Mouse (Mus musculus) thymus, postnatal 14 days (tissue): ENCODE data around the gene Bad.

Source experiments
- DNase-seq: peaks from one replicate; pipeline ENCODE4 v3.0.0; 2021

The Bad gene

DNA sequence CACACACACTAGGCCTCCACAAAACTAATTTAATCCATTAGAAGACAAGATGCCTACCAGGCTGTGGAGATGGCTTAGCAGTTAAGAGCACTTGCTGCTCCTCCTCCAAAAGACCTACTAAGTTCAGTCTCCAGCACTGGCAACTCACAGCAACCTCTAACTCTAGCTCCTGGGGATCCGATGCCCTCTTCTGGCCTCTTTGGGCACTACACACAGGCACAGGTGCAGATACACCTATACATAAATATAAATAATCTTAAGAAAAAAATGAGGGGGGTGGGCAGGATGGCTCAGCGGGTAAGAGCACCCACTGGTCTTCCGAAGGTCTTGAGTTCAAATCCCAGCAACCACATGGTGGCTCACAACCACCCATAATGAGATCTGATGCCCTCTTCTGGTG, 5.4 kb upstream of the Bad start:
- peak; percentile 66 for DNase-seq

DNA sequence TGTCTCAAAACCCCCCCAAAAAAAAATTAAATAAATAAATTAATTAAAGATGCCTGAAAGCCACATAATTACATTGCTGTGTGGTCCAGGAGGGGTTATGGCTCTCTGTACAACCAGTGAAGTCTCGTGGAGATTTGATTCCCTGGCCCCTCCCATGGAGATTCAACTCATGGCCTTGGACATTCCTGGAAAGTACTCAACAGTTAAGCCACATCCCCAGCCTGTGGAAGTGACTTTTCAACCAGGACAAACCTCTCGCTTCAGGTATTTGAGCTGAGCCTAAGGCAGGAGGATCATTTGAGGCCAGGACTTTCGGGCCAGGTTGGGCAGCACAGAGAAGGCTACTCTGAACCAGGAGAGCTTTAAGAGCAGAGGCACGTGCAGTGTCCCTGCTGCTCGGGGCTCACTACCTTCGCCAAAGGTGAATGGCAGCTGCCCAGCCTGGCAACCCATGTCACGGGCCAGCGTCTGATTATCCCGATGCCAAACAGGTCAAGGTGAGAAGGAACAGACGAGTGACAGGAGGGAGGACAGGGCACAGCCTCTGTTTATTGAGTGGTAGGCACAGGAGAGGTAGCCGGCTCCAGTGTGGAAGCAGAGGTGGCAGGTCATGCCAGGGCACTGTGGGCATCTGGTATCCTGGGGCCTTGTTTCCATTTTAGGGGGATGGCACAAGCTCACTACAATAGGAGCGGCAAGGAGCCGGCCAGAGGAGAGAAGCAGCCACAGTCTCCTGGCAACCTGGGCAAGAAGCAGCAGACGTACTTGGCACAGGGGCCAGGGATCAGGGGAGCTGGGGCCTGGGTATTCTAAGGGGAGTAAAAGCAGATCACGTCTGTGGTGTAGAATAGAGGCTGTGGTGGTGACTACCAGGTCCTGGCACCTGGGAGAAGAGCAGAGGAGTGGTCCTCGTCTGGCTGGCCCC, 3.9 kb upstream of the Bad start:
- no peak for DNase-seq

DNA sequence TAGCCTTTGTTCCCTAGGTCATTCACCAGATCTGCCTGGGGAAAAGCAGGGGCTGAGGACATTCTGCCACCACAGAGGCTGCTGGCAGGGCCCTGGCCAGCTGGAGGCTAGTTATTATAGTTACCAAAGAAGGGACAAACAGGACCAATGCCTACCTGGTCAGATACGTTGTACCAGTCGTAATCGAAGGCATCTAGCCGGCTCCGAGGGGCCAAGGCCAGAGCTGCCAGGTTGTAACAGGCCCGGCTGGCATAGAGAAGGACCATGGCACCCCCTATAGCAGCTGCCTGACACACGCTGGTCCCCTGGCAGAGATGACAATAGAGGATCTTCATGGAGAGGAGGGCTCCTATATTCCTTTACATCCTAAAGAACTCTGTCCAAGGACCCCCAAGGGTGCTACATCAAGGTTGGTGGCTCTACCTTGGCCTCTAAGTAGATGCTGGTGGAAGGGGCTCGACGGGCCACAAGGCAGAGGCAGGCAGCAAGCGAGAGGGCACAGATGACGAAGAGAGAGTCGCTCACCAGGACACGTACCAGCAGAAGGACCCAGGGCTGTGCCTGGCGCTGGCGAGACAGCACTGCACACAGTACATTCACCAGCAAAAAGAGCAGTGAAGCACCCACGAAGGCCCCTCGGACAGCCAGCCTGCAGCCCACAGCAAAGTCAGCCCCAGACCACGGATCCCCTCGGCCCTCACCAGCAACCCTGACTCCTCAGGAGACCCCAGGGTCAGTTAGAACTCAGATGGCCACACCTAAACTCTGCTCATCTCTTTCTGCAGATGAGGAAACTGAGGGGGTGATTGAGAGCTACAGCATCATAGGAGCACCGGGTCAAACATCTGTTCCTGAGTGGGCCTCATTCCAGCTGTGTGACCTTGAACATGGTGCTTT, 2.3 kb upstream of the Bad start:
- DNase-seq = no peak

DNA sequence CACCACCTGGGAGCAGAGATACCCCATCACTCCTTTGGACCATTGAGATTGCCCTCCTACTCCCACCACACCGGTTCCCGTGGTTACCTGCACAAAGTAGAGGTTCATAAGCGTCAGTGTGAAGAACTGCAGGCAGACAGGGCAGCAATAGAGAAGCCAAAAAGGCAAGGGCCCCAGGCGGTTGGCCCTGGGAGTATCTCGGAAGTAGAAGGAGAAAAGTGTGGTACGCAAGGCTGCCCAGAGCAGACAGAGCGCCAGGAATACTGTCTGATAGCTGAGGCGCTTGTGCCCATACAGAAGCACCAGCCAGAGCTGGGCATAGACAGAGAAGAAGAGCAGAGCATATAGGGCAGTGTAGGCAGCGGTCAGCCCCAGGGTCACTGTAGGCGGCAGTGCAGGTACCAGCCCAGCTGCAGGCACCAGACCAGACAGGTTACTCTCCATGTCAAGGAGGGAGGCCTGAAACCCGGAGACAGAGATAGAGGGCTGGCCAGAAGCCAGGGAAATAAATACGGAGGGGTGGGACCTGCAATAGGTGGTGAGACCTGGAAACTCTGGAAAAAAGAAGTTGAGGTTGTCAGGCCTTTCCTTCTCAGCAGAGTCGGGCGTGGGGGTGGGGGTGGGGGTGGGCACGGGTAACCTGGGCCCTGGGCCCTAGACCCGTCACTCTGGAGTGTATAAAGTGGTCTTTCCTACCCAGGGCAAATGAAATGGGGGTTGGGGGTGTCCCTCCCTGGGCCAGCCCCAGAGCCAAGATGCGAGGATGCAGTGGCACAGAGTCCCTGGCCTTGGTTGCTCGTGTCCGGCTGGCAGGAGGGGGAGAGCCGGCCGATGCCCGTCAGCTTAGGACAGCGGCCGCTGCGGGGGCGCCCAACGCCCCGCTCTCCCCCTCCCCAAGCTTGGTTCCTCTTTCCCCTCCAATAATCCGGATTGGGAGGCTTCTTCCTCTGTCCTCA, 987 bp upstream of the Bad start:
- no peak for DNase-seq

DNA sequence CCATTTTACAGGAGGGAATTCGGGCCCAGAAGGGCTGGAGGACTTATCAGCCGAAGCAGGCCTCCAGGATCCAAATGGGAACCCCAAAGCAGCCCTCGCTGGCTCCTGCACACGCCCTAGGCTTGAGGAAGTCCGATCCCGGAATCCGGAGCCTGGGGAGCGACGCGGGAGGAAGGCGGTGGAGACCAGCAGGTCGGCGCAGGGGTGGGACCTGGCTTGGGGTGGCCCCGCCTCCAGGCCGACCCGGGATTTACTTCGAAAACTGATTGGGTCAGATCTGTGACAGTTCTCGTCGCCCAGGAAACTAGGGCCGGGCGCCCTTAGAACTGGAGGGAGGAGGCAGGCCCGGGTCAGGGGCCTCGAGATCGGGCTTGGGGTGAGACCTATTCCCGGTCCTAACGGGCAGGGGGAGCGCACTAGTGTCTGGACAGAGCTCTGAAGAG, 609 bp downstream of the Bad start, which contains the start of gene Gpr137:
Gene Gpr137, minus strand, starts transcription at position 232 of the 443 bp plus-strand sequence.
- peak; percentile 96 for DNase-seq

DNA sequence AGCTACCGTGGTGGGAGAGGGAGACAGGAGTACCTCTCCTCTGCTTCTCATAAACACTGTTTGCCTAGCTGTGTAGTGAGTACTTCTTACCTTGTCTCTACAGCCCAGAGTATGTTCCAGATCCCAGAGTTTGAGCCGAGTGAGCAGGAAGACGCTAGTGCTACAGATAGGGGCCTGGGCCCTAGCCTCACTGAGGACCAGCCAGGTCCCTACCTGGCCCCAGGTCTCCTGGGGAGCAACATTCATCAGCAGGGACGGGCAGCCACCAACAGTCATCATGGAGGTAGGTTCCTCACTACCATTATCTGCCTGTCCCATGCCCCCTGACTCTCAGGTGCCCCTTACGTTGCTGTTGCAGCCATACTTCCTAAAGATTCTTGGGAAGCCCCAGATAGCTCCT, 1.1 kb downstream of the Bad start:
- peak; percentile 22 for DNase-seq

DNA sequence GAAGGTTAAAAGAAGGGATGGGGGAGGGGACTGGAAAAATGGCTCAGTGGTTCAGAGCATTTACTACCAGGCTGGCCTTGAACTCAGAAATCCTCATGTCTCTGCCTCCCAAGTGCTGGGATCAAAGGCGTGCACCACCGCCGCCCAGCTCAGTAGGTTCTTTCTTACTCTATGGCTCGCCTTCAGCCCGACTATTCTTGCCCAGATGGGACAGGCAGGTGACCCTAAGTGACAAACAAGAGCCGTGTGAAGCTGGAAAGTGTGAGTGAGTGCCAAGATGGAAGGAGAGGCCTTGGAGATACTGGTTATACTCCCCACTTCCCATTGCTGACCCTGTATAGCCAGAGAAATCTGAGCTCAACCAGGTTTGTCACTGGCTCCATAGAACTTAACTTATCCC, 2.0 kb downstream of the Bad start:
- DNase-seq = no peak

DNA sequence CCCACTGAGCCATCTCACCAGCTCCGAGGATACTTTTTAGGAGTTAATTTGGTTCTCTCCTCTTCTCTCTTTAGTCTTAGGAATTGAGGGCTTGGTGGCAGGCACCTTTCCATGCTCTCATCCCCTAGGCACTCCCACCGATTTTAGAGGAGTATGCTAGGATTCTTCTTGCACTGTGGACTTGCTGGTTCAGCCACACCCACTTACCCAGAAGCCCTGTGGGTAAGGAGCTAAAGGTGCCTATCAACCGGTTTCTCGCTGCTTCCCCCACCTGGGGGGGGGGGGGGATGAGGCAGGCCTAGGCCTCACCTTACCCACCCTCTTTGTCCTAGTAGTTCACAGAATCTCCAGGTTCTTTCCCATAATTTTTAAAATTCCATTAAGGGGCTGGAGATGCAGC, 6.1 kb downstream of the Bad start:
- no peak for DNase-seq

DNA sequence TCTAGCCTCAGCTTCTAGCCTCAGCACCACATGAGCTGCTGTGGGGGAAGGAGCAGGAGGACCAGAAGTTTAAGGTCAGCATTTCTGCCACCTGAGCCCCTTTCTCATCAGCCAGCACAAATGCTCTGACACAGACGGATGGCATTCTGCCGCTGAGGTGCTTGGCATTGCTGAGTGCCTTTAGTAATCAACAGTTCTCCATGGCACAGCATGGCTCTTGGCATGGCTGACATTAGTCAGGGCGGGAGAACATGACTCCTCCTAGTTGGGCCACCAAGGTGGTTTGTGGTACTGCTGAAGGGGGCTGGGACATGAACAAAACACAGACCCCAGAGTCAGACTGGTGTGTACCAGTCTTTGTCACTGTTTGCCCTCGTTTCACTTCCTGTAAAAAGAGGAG, 6.5 kb downstream of the Bad start:
- no peak for DNase-seq

DNA sequence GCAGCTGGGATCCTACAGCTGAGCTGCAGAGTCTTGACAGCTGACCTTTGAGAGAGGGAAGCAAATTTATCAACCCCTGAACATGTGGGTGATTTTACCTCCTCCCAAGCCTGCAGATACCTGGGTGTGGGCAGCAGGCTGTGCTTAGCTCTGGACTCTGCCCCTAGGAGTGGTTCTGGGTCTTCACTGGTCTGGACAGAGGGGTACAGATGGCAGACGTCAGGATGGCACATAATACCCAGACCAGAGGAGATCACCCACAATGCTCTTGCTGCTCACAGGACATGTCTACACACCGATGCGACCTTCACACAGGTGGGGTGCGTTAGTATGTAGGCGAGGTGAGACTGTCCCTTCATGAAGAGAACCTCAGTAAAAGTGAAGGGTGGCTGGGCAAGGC, 7.9 kb downstream of the Bad start:
- DNase-seq = no peak

DNA sequence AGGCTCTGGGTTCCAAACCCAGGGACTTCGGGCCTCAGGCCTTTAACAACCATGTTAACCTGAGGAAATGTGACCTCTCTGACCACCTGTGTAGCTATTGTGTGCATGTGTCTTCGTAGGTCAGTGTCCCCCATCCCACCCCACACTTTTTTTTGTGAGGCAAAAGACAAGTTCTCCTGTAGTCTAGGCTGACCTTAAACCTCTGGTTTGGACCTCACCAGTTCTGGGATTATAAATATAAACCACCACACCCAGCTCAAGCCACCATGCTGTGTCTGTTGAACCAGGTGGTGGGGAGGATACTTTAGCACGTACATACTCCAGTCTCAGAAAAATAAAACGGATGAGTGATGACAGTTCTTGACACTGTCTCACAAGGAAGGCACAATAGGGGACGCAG, 8.3 kb downstream of the Bad start:
- no peak for DNase-seq

DNA sequence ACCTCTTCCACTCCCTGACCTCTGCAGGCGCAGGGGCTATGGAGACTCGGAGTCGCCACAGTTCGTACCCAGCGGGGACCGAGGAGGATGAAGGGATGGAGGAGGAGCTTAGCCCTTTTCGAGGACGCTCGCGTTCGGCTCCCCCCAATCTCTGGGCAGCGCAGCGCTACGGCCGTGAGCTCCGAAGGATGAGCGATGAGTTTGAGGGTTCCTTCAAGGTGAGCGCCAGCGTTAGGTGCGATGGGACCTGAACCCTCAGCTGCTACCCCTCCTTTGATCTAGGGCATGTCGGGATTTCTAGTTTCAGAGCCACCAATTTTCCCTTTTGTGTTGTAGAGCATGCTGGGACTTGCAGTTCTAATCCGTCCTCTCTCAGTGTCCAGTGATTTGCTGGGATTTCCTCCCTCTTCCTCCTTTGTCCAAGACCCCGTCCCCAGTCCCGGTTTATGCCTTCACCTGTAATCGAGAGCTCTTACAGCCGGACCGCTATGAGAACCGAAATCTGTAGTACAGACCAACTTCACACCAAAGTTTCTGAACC, 9.0 kb downstream of the Bad start:
- DNase-seq = peak; percentile 55

DNA sequence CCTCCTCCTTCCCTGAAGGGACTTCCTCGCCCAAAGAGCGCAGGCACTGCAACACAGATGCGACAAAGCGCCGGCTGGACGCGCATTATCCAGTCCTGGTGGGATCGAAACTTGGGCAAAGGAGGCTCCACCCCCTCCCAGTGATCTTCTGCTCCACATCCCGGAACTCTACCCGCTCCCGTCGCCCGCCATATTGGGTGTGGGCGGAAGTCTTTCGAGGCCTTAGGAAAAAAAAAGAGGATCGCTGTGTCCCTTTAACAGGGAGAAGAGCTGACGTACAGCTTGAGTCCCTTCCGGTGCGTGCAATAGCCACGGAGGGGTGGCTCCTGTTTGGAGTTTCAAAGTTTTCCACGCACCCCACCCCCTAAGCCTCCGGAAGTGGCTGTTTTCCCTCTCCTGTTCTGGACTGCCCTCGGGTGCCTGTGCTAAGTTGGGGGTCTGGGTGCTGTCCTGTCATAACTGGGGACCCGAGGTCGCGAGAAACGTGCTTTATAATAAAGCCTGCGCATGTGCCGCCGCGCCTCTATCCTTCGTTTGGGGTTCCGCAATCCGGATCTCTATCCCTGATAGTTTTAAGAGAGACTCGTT, 9.8 kb downstream of the Bad start:
- peak; percentile 85 for DNase-seq

DNA sequence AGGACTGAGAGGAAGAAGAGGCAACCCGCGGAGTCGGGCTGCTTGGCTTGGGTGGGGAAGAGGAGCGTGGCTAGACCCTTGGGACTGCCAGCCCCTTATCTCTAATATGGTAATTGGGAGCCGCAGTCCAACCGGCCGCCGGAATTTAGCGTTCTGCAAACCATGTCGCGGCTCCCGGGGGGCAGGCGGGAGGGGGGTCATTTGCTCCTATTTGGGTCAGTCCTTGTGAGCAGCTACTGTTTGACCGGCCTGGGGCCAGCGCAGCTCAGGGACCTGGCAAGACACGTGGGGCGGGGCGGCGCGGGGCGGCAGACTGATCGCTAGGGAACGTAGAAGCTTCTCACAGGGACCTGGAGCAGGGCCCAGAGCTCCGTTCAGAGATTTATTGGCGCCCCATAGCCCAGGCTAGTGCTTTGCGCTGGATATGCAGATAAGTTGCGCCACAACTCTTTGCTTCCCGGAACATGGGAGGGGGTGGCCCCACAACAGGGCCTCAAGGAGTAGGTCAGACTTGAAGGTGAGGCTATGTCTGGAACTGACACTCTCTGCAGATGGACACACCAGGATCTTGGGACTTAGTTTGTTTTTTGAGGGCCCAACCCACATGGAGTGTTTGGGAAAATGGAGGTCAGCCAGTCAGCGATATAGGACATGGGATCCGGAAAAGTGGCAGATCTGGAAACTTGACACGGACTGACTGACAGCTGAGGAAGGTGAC, 10.5 kb downstream of the Bad start:
- DNase-seq = peak; percentile 65

DNA sequence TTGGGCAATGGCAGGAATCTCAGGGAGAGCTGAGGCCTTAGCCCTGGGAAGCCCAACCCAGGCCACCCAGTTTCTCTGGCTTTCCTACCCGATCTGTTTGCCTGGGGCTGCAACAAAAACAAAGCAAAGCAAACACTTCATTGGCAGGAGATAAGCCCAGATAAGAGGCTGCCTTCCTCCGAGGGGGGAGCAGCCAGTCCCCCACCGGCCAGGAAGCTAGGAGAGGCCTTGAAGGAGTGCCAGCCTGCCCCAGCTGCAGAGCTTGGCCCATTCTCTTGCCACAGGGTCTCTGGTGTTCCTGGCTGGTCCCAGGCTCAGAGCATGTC, 11.0 kb downstream of the Bad start:
- DNase-seq = peak; percentile 53

DNA sequence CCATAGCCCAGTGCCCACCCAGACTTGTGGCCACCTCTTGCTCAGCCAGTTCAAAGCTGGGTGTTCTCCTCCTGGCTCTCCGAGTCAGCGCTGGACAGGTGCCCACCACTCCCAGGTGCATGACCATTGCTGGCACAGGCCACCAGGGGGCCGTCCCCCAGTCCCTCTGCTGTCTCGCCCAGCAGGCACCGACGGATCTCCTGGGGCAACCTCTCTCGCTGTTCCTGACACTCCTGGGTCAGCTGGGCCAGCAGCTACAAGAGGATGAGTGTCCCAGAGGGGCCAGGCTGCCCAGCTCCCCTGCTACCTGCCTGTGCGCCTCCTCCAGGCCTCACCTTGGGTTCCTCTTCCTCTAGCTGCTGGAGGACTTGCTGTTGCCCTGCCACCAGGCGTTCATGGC, 12.4 kb downstream of the Bad start:
- DNase-seq = peak; percentile 51

DNA sequence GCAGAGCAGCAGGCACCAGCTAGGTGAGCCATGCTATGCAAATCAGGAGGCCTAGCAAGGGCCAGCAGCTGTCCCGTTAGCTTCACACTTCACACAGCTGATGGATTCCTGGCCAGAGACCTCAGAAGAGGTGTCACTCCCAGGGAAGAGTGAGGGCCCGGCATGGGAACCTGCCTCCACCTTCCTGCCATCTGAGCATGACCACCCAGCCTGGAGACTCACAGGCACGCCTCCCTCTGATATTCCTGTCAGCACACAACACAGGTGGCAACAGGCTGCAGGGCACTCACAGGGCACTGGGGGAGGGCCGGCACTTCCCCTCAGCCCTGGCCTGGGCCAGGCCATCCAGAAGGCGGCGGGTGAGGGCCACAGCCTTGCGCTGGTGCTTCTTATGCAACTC, 13.8 kb downstream of the Bad start:
- no peak for DNase-seq

DNA sequence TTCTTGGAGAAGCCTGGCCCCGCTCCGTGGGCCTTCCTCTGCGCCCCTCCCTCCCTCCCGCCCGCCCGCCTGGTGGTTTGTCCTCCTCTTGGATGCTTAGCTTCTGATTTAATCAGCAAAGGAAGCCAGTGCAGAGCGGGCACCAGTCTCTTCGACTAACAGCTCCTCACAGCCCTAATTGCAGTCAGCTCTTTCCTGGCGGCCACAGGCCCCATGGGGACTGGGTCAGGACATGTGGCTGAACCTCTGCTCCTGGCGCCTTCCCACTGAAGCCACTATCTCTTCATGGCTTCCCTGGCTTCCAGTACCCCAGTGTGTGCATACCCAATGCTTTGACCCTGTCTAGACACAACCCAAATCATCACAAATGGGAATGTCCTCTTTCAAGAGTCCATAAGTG, 14.8 kb downstream of the Bad start:
- DNase-seq = no peak

DNA sequence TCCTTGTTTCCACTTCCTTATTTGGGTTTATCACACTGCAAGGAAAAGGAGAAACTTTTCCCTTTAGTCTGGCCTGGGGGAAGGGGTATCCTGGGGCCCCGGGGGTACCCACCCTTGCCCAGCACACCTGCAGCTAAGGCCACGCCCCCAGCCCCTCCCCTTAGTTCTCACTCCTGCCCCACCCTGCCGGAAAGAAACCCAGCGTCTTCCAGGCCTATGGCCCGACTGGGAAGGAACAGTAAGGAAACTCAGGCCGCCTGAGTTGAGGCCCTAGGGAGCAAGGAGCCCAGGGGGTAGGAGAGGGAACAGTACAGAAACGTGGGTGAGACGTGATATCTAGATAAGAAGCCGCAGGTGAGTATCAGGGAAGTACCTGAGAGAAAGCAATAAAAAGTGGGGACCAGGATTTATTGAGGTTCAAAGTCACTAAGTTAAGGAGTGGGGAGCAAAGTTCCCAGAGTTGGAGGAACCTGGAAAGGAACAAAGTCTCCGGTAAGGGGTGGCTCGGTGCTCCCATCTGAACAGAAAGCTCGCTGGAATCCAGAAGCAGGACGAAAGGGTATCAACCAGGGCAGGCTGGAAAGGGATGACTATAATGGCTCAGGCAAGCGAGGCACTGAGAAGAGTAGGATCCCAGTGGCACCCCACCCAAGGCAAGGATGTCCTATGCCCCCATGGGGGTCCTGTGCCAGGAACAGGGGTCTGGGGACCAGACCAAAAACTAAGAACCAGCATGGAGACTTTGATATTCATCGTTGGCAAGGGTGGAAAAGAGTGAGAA, 27.0 kb downstream of the Bad start:
- peak; percentile 61 for DNase-seq

DNA sequence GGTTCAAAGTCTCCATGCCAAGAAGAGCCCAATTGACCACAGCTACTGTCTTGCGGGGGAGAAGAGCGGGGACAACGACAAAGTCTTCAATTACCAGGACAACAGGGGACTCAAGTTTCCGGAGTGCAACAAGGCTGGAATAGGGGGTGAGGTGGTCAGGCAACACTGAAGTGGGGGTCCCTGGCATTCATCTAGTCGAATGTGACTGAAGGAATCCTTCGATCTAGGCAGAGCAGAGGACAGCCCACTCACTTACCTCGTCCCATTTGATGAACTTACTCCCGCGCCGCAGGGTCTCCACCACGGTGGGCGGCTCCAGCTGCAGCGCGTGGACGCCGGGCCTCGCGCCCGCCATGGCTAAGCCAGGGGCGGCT, 27.6 kb downstream of the Bad start:
- no peak for DNase-seq
